Comparison of ENCODE assay signal across 9 mouse cellular contexts in the genomic region with DNA sequence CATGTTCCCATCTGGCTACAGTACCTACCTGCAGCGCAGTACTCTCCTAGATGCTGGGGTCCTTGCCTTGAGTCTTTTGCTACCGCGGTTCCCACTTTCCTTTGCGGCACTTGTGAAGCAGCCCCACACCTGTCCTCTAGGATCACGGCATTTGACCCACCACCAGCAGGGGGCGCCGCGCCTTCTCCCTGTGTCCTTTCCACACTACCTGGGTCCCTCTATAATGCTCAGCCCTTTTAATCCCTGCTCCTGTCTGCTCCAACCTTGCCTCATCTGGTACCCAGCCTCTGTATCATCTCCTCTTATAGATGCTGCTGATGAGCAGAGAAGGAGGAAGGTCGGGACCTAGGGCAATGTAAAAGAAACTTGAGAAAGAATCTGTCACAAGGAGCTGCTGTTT. TPM values are rescaled to one million over a fixed set of nuclear protein-coding genes. Genes with fewer than 3 reads are reported as not detected.
DNase-seq lines count a peak whose midpoint lies in the region; ATAC-seq and TF ChIP-seq lines count a peak whose summit lies in the region.
"Had no signal": no experiment of that assay in that cellular context is flagged by ENCODE, and none has a peak within 500 bp of the region (broad histone marks: within the 10 kb centered on the region; RNA-seq: fewer than 3 reads in every experiment).

No protein-coding gene starts in this region.

- peak; percentile 22 for DNase-seq in CD4-positive, CD25-positive, alpha-beta regulatory T cell, adult 2 months (ENCODE audit: low read depth, low spot score)
- DNase-seq in CD4-positive helper T cell, adult 2 months (ENCODE audit: low read depth, low spot score) = peak; percentile 5
- DNase-seq in cerebellum, adult 2 months = peak in 1 of 2 experiments; percentile 15
- DNase-seq in gastrocnemius, postnatal 4 days (ENCODE audit: low spot score in 2 of 2) = peak; percentile 24 to 50
- peak; percentile 15 to 23 for DNase-seq in layer of hippocampus, postnatal 14 days (ENCODE audit: low spot score in 2 of 2)
- DNase-seq in mesoderm, embryonic 11.5 days (ENCODE audit: low read depth, low spot score) = peak; percentile 46
- DNase-seq in thymus, postnatal 25 days = peak; percentile 23

- TF ChIP-seq POLR2A in cerebellum, adult 2 months (IDR thresholded peaks at IDR 0.05; ENCODE audit: borderline replicate concordance, insufficient read depth, low read length) = no peak

- ATAC-seq in CD4-positive, CD25-positive, alpha-beta regulatory T cell, adult 4 months = no peak

- H3K4me1 ChIP-seq in cerebellum, adult 2 months (ENCODE audit: control insufficient read depth, insufficient read depth, low read length) = no peaks in the 10 kb centered on the region
- H3K4me1 ChIP-seq: heart, embryonic 13.5 days had no signal

- no peak overlapping the region for H3K27ac ChIP-seq in cerebellum, adult 2 months (ENCODE audit: insufficient read depth, low read length)
- H3K27ac ChIP-seq: heart, embryonic 13.5 days had no signal

- WGBS in cerebellum, adult 2 months = 40% methylated on average over 9 of the region's 9 CpGs

- peak; percentile 29; the same call in 1 of the 2 replicates for TF ChIP-seq CTCF in cerebellum, adult 2 months (IDR thresholded peaks at IDR 0.05; ENCODE audit: borderline replicate concordance, insufficient read depth, low read depth, low read length)

- no peak overlapping the region for H3K4me3 ChIP-seq in cerebellum, adult 2 months (replicated peaks; ENCODE audit: insufficient read depth, low read depth, low read length)
- H3K4me3 ChIP-seq: heart, embryonic 13.5 days had no signal

- no peaks in the 10 kb centered on the region for H3K27me3 ChIP-seq in cerebellum, adult 2 months (ENCODE audit: control insufficient read depth, insufficient read depth, low read length)

RNA-seq across cellular contexts. Expression of gene Cachd1, which starts 53.9 kb away (rescaled TPM):
- polyA plus RNA-seq in CD4-positive, CD25-positive, alpha-beta regulatory T cell, adult 4 months (2017; shearing (Covaris generic)) = not detected
- 29.2 and 41.4 TPM in 2 replicates for polyA plus RNA-seq in cerebellum, adult 2 months (2012; rRNA removed)
- total RNA-seq in gastrocnemius, postnatal 4 days (2021) = 10 to 100 TPM; 12.3 to 14.7 TPM
- 10 to 100 TPM; 39.3 to 54.8 TPM for total RNA-seq in layer of hippocampus, postnatal 14 days (2021)
